Mouse (Mus musculus) thymus, postnatal 14 days (tissue): ENCODE measurements around the gene Gm47289.
A peak's percentile ranks its signal among the peaks of the same experiment; 100 is the strongest.

Source experiments
- DNase-seq: peaks from one replicate; pipeline ENCODE4 v3.0.0; 2021

Gm47289 gene

GRCm38 (mm10) chr9:119158861-119159260, at the start of gene Gm47289:
Gene Gm47289, plus strand, starts transcription at chr9:119159161.
- DNase-seq, result no peak

GRCm38 (mm10) chr9:119109685-119110353, 49.1 kb upstream of the Gm47289 start:
- no peak for DNase-seq

- no peak for DNase-seq
These were observed 48.3 kb upstream of the Gm47289 start for GRCm38 (mm10) chr9:119110640-119111039.

- no peak for DNase-seq
These were observed 44.0 kb upstream of the Gm47289 start for GRCm38 (mm10) chr9:119114911-119115310.

GRCm38 (mm10) chr9:119119409-119120167, 39.4 kb upstream of the Gm47289 start:
- DNase-seq, result no peak

- DNase-seq, result no peak
These were observed 38.8 kb upstream of the Gm47289 start for GRCm38 (mm10) chr9:119120168-119120560.

- no peak for DNase-seq
These were observed 36.2 kb upstream of the Gm47289 start for GRCm38 (mm10) chr9:119122596-119123369.

- no peak for DNase-seq
These were observed 30.4 kb upstream of the Gm47289 start for GRCm38 (mm10) chr9:119128436-119129181.

- no peak for DNase-seq
These were observed 28.3 kb upstream of the Gm47289 start for GRCm38 (mm10) chr9:119130692-119131091.

- no peak for DNase-seq
These were observed 20.1 kb upstream of the Gm47289 start for GRCm38 (mm10) chr9:119138836-119139235.

GRCm38 (mm10) chr9:119142066-119142465, 16.9 kb upstream of the Gm47289 start:
- no peak for DNase-seq

GRCm38 (mm10) chr9:119143372-119143771, 15.6 kb upstream of the Gm47289 start:
- no peak for DNase-seq

GRCm38 (mm10) chr9:119144696-119145095, 14.3 kb upstream of the Gm47289 start:
- DNase-seq, result no peak

- DNase-seq, result no peak
These were observed 13.8 kb upstream of the Gm47289 start for GRCm38 (mm10) chr9:119145137-119145536.

GRCm38 (mm10) chr9:119145638-119146037, 13.3 kb upstream of the Gm47289 start:
- DNase-seq, result no peak

GRCm38 (mm10) chr9:119146098-119146770, 12.7 kb upstream of the Gm47289 start:
- DNase-seq, result no peak

- DNase-seq, result peak; percentile 48
These were observed 9.4 kb upstream of the Gm47289 start for GRCm38 (mm10) chr9:119149601-119150000.

- no peak for DNase-seq
These were observed 7.2 kb upstream of the Gm47289 start for GRCm38 (mm10) chr9:119151751-119152150.

GRCm38 (mm10) chr9:119155416-119155815, 3.5 kb upstream of the Gm47289 start:
- no peak for DNase-seq

GRCm38 (mm10) chr9:119155826-119156225, 3.1 kb upstream of the Gm47289 start:
- no peak for DNase-seq

GRCm38 (mm10) chr9:119156278-119157201, 2.4 kb upstream of the Gm47289 start, which contains the start of gene Acaa1b:
Gene Acaa1b, minus strand, starts transcription at chr9:119157093.
- peak; percentile 56 for DNase-seq
